Mouse (Mus musculus) hindlimb bud, embryonic 11.5 days (tissue): Measurements from ENCODE around the gene Dctpp1.

Experiments
- DNase-seq: peaks from one replicate; pipeline ENCODE4 v3.0.0-alpha.2; 2012; ENCODE audit warnings: low read depth, low spot score; ENCODE audit errors: extremely low spot score

Dctpp1 gene

GRCm38 (mm10) chr7:127232622-127233367, 27.7 kb downstream of the Dctpp1 start, which contains the start of the genes Zfp553 and Sept1:
Gene Zfp553, plus strand, starts transcription at chr7:127233061.
Gene Sept1, minus strand, starts transcription at chr7:127233130.
- no peak for DNase-seq

- DNase-seq = no peak
Observed at GRCm38 (mm10) chr7:127231826-127232621, 28.5 kb downstream of the Dctpp1 start.

GRCm38 (mm10) chr7:127231376-127231775, 29.1 kb downstream of the Dctpp1 start:
- DNase-seq = no peak

- DNase-seq = no peak
Observed at GRCm38 (mm10) chr7:127228615-127229303, 31.8 kb downstream of the Dctpp1 start.

- DNase-seq = no peak
Observed at GRCm38 (mm10) chr7:127225147-127225995, 35.1 kb downstream of the Dctpp1 start.

GRCm38 (mm10) chr7:127224616-127225015, 35.9 kb downstream of the Dctpp1 start:
- DNase-seq = no peak

GRCm38 (mm10) chr7:127223515-127224478, 36.7 kb downstream of the Dctpp1 start:
- no peak for DNase-seq

- DNase-seq = no peak
Observed at GRCm38 (mm10) chr7:127223106-127223505, 37.4 kb downstream of the Dctpp1 start.

- DNase-seq = no peak
Observed at GRCm38 (mm10) chr7:127220440-127220839, 40.1 kb downstream of the Dctpp1 start.

- DNase-seq = no peak
Observed at GRCm38 (mm10) chr7:127218670-127219069, 41.8 kb downstream of the Dctpp1 start.

- DNase-seq = no peak
Observed at GRCm38 (mm10) chr7:127217901-127218642, 42.4 kb downstream of the Dctpp1 start.

- DNase-seq = no peak
Observed at GRCm38 (mm10) chr7:127217475-127217874, 43.0 kb downstream of the Dctpp1 start.

GRCm38 (mm10) chr7:127216307-127216706, 44.2 kb downstream of the Dctpp1 start:
- no peak for DNase-seq

- DNase-seq = no peak
Observed at GRCm38 (mm10) chr7:127214981-127215871, 45.3 kb downstream of the Dctpp1 start.

GRCm38 (mm10) chr7:127214521-127214920, 46.0 kb downstream of the Dctpp1 start:
- no peak for DNase-seq

GRCm38 (mm10) chr7:127213930-127214329, 46.6 kb downstream of the Dctpp1 start:
- DNase-seq = no peak

- no peak for DNase-seq
Observed at GRCm38 (mm10) chr7:127213485-127213884, 47.0 kb downstream of the Dctpp1 start.
